Mouse (Mus musculus) intestine, embryonic 14.5 days (tissue): ENCODE results near the gene Zfp12. TPM values are rescaled to one million over a fixed set of nuclear protein-coding genes. Genes with fewer than 3 reads are reported as not detected.

Experiments
- ATAC-seq: fragments of 200-750 bp; cut with Nextera tagmentation; replicated peaks from 2 replicates; pipeline ENCODE4 v1.8.0; 2017; ENCODE audit warnings: low read depth, moderate number of reproducible peaks, moderate TSS enrichment, moderate library complexity; ENCODE audit not compliant: low FRiP score, low TSS enrichment
- DNase-seq: peaks from one replicate; pipeline ENCODE4 v3.0.0-alpha.2; 2018; ENCODE audit warnings: low spot score
- H3K27ac ChIP-seq: fragments of 300-500 bp; sonication (generic); 2 replicates; pipeline ENCODE4 v1.5.1; 2014; ENCODE audit warnings: low read depth, mild to moderate bottlenecking, control low read depth
- H3K27me3 ChIP-seq: fragments of 300-500 bp; sonication (generic); replicated peaks from 2 replicates; pipeline ENCODE4 v1.6.1; 2014; ENCODE audit warnings: low read length, control low read depth; ENCODE audit not compliant: control insufficient read depth, insufficient read depth
- H3K36me3 ChIP-seq: fragments of 300-500 bp; sonication (generic); 2 replicates; pipeline ENCODE4 v1.6.1; 2014; ENCODE audit warnings: low read length, control low read depth; ENCODE audit not compliant: control insufficient read depth, insufficient read depth
- H3K4me1 ChIP-seq: fragments of 300-500 bp; sonication (generic); replicated peaks from 2 replicates; pipeline ENCODE4 v1.6.1; 2014; ENCODE audit warnings: low read length, control low read depth, mixed read lengths; ENCODE audit not compliant: control insufficient read depth, insufficient read depth
- H3K4me2 ChIP-seq: fragments of 300-500 bp; sonication (generic); 2 replicates; pipeline ENCODE4 v1.6.1; 2014; ENCODE audit warnings: low read length
- H3K4me3 ChIP-seq: fragments of 300-500 bp; sonication (generic); 2 replicates; pipeline ENCODE4 v1.5.1; 2014; ENCODE audit warnings: low read depth, low read length, control low read depth, mixed read lengths
- H3K9ac ChIP-seq: fragments of 300-500 bp; sonication (generic); 2 replicates; pipeline ENCODE4 v1.6.1; 2014; ENCODE audit warnings: mild to moderate bottlenecking, low read length
- H3K9me3 ChIP-seq: fragments of 300-500 bp; sonication (generic); 2 replicates; pipeline ENCODE4 v1.6.1; 2016; ENCODE audit warnings: low read length, control low read depth; ENCODE audit not compliant: control insufficient read depth
- WGBS: fragments of 180-500 bp; shearing (Covaris S2); extraction: QIAGEN DNeasy Blood & Tissue Kit; methylation state at CpG from one replicate; pipeline ENCODE4 v1.1.7; 2014; 5-methylcytosine and 5-hydroxymethylcytosine counted together
- polyA plus RNA-seq: library from polyadenylated mRNA; unstranded; fragments of >200 nt; fragmentation: Nextera tagmentation; extraction: Ambion mirVana; gene quantifications from 2 replicates; pipeline ENCODE4 v1.2.1, GENCODE M21; 2014

The Zfp12 gene
- polyA plus RNA-seq, 1 experiment from 2014 or later = 14.0 TPM

DNA sequence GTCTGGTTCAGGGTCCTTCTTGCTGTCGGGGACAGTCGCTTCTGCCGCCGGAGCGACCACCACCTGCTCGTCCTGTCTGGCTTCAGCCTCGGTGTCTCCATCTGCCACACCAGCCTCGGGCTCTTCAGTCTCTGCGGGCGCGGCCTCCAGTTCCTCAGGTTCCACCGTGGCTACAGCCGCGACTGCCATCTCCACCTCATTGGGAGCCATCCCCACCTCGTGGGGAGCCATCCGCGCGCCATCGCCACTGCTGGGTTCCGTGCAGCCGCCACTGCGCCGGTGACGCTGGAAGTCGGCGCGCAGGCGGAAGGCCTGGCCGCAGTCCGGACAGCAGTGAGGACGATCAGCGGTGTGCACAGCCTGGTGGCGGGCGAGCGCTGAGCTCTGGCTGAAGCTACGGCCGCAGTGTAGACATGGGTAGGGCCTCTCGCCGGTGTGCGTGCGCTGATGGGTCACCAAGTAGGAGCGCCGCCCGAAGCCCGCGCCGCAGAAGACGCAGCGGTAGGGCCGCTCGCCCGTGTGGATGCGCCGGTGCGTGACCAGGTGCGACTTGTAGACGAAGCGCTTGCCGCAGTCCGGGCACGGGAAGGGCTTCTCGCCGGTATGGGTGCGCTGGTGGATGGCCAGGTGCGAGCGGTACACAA lies 19.6 kb downstream of the Zfp12 start:
- peaks cover 62% of the 10 kb centered on the region for H3K27me3 ChIP-seq
- DNase-seq (peak; percentile 71), ATAC-seq (no peak)
- no peaks in the 10 kb centered on the region for H3K9me3 ChIP-seq
- H3K27ac ChIP-seq = no peak overlapping the region
- peak overlapping the region; percentile 33; the same call in 1 of the 2 replicates for H3K4me3 ChIP-seq
- H3K36me3 ChIP-seq = peaks cover 24% of the 10 kb centered on the region
- H3K9ac ChIP-seq = no peak overlapping the region
- peak overlapping the region; percentile 62; the same call in 1 of the 2 replicates for H3K4me2 ChIP-seq
- 24% methylated on average over 66 of the region's 66 CpGs for WGBS
- H3K4me1 ChIP-seq = peaks cover 4% of the 10 kb centered on the region

DNA sequence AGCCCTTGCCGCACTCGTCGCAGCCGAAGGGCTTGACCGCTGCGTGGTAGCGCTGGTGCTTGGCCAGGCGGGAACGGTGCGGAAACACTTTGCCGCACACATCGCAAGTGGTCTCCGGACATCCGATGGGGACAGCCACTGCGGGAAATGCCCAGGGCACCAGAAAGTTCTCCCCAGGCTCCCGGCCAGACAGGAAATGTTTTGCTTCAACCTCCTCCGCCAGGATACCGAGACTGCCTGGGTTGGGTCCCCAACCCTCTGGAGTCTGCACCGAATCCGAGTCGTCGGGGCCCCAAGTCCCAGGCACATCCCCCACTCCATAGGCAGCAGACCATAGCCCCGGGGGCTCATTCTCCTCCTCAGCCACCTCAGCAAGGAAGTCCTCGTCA lies 20.2 kb downstream of the Zfp12 start:
- Histone ChIP-seq H3K27me3 (peaks cover 62% of the 10 kb centered on the region), H3K4me3 (no peak overlapping the region)

DNA sequence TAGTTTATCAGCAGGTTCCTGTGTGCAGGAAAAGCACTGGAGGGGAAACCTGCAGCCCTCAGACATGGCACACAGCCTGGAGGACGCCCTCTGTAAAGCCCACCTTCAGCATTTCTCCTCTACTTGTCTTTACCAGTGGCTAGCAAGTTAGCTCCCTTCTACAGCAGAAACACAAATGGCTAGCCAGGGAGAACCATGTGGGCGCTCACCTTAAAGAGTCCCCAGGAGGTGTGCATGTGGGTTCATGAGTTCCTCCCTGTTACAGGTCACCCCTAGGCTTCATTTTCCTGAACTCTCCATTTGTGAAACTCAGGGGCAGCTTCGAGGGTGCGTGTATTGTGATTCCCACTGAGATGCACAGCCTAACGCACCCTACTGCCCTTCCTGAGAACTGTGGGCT lies 20.8 kb downstream of the Zfp12 start:
- ATAC-seq = no peak
- Histone ChIP-seq H3K4me1 (peaks cover 4% of the 10 kb centered on the region), H3K27me3 (peaks cover 62% of the 10 kb centered on the region), H3K4me3 (no peak overlapping the region), H3K27ac (no peak overlapping the region), H3K9ac (no peak overlapping the region), H3K9me3 (no peaks in the 10 kb centered on the region), H3K4me2 (no peak overlapping the region), H3K36me3 (peaks cover 35% of the 10 kb centered on the region)
- 91% methylated on average over 5 of the region's 5 CpGs for WGBS
- peak; percentile 55 for DNase-seq

More for the DNA sequence above, 20.2 kb downstream of the Zfp12 start:
- 48% methylated on average over 24 of the region's 24 CpGs for WGBS
- Histone ChIP-seq H3K27ac (no peak overlapping the region), H3K9ac (no peak overlapping the region), H3K4me1 (peaks cover 4% of the 10 kb centered on the region), H3K4me2 (no peak overlapping the region), H3K9me3 (no peaks in the 10 kb centered on the region), H3K36me3 (peaks cover 29% of the 10 kb centered on the region)
- ATAC-seq = no peak
- DNase-seq = peak; percentile 58

DNA sequence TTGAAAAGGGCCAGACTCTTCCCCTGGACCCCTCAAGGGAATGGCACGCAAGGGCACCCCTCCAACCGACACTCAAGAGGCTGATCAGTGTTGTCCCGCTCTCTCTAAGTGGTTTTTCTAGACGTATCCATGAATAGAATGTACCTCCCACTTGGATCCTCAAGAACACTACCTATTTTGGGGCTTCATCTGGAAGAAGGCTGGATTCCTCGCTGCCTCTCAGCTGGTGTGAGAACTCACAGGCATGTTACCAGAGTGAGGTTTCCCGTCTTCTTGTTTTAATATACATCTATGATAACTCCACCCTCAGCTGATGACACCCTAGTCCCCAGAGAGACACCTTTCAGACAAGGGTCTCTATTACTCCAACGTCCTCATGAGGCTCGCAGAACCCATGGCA lies 26.7 kb downstream of the Zfp12 start:
- Histone ChIP-seq H3K4me2 (no peak overlapping the region), H3K27ac (no peak overlapping the region), H3K4me3 (no peak overlapping the region), H3K9me3 (no peaks in the 10 kb centered on the region), H3K4me1 (no peaks in the 10 kb centered on the region), H3K36me3 (peaks cover 49% of the 10 kb centered on the region), H3K9ac (no peak overlapping the region), H3K27me3 (peaks cover 7% of the 10 kb centered on the region)
- ATAC-seq (no peak), DNase-seq (no peak)
- 92% methylated on average over 8 of the region's 8 CpGs for WGBS

DNA sequence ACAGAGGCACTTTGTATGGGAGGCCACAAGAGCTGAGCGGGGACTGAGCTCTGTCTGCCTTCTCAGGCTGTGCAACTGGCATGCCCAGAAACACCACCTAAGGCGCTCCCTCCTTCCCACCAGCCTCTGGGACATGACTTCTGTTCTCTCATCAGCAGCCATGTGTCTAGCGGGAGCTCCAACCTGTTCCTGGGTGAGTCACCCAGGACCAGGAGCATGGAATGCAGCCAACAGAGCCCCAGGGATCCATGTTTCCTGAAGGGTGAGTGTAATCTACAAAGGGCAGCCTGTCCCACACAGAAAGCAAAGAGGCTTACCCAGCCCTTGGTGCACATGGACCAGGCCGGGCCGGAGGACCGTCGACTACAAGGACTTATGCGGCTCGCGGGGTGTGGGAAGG lies 29.7 kb downstream of the Zfp12 start:
- no peak for DNase-seq
- Histone ChIP-seq H3K9ac (no peak overlapping the region), H3K27me3 (no peaks in the 10 kb centered on the region), H3K9me3 (no peaks in the 10 kb centered on the region), H3K36me3 (peaks cover 40% of the 10 kb centered on the region), H3K4me1 (no peaks in the 10 kb centered on the region), H3K4me2 (no peak overlapping the region), H3K27ac (no peak overlapping the region), H3K4me3 (no peak overlapping the region)
- 90% methylated on average over 10 of the region's 10 CpGs for WGBS
- ATAC-seq = no peak

DNA sequence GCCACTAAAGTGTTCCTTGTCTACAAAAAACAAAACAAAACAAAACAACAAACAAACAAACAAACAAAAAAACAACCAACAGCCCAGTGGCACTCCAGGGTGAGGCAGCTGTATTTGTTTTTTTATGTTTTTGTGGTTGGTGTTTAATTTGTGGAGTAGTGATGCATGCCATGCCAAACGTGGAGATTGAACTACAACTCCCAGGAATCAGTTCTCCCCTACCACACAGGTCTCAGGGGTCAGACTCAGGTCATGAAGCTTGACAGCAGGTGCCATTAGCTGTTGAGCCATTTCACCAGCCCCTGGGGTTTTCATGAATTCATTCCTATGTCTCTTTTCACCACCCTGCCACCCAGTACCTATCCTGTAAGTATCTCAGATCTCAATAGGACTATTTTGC lies 30.4 kb downstream of the Zfp12 start:
- Histone ChIP-seq H3K27me3 (no peaks in the 10 kb centered on the region), H3K9ac (no peak overlapping the region), H3K9me3 (no peaks in the 10 kb centered on the region), H3K4me1 (peaks cover under 1% of the 10 kb centered on the region), H3K4me3 (no peak overlapping the region), H3K4me2 (no peak overlapping the region), H3K27ac (no peak overlapping the region), H3K36me3 (peaks cover 32% of the 10 kb centered on the region)
- WGBS = 58% methylated on average over 1 of the region's 1 CpGs
- DNase-seq (no peak), ATAC-seq (no peak)

DNA sequence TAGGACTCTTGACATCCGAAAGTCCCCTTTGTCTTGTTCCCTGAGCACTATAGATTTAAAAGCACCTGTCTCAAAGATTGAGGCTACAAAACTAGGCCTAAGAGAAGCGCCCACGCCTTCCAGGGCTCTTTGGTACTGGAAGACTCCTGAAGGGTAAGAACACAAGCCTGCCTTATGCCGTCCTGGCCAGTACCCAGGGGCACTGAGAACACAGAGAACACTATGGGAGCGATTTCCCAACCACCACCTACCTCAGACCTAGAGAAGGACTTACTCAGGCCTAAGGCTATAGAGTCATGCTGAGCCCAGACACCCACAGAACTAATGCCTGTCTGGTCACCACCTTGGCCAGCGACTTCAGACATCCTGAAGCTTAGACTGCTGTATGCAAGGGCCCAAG lies 31.8 kb downstream of the Zfp12 start:
- no peaks in the 10 kb centered on the region for H3K27me3 ChIP-seq
- no peak overlapping the region for H3K9ac ChIP-seq
- ATAC-seq = no peak
- H3K36me3 ChIP-seq = peaks cover 24% of the 10 kb centered on the region
- H3K27ac ChIP-seq = no peak overlapping the region
- no peak for DNase-seq
- WGBS = 87% methylated on average over 6 of the region's 6 CpGs
- H3K4me3 ChIP-seq = no peak overlapping the region
- no peak overlapping the region for H3K4me2 ChIP-seq
- peaks cover 6% of the 10 kb centered on the region for H3K4me1 ChIP-seq
- no peaks in the 10 kb centered on the region for H3K9me3 ChIP-seq

DNA sequence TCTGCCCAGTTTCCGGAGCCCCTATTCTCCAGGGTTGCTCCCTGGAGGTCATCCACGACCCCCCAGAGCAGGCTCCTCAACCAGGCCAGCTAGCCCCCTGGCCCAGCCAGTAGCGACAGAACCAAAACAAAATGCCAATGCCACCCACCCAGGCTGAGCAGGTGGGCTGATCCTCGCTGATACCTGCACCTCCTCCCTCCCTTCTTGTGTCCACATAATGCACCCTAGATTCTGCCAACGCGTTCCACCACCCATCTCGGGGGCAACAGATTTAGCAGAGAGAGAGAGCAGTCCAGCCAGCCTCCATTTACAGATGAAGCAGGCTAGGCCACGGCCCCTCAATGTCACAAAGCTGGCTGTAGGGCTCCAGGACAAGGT lies 34.0 kb downstream of the Zfp12 start:
- Histone ChIP-seq H3K27me3 (no peaks in the 10 kb centered on the region), H3K4me1 (peaks cover 6% of the 10 kb centered on the region), H3K9ac (peak overlapping the region; percentile 84), H3K4me2 (peak overlapping the region; percentile 91), H3K9me3 (no peaks in the 10 kb centered on the region), H3K4me3 (peak overlapping the region; percentile 86), H3K36me3 (peaks cover 5% of the 10 kb centered on the region), H3K27ac (no peak overlapping the region)
- DNase-seq = no peak
- WGBS = 29% methylated on average over 8 of the region's 8 CpGs
- ATAC-seq = no peak
